Mouse (Mus musculus) kidney, postnatal 0 days (tissue): ENCODE data around the gene Gm20388. TPM values are rescaled to one million over a fixed set of nuclear protein-coding genes. Genes with fewer than 3 reads are reported as not detected.

Source experiments
- ATAC-seq: fragments of 200-750 bp; cut with Nextera tagmentation; replicated peaks from 2 replicates; pipeline ENCODE4 v1.8.0; 2017; ENCODE audit warnings: low read depth, moderate number of reproducible peaks, moderate TSS enrichment, moderate library complexity; ENCODE audit not compliant: low FRiP score
- DNase-seq: peaks from one replicate; pipeline ENCODE4 v3.0.0-alpha.2; 2016; ENCODE audit warnings: low spot score
- H3K27ac ChIP-seq: fragments of 300-500 bp; sonication (generic); 2 replicates; pipeline ENCODE4 v1.5.1; 2014; ENCODE audit warnings: mild to moderate bottlenecking
- H3K27me3 ChIP-seq: fragments of 300-500 bp; sonication (generic); 2 replicates; pipeline ENCODE4 v1.6.1; 2014; ENCODE audit warnings: low read length, mixed read lengths; ENCODE audit not compliant: insufficient read depth
- H3K36me3 ChIP-seq: fragments of 300-500 bp; sonication (generic); 2 replicates; pipeline ENCODE4 v1.6.1; 2014; ENCODE audit warnings: low read length, mixed read lengths; ENCODE audit not compliant: insufficient read depth
- H3K4me1 ChIP-seq: fragments of 300-500 bp; sonication (generic); replicated peaks from 2 replicates; pipeline ENCODE4 v1.6.1; 2014; ENCODE audit warnings: antibody characterized with exemption, low read length, mixed read lengths; ENCODE audit not compliant: insufficient read depth
- H3K4me2 ChIP-seq: fragments of 300-500 bp; sonication (generic); 2 replicates; pipeline ENCODE4 v1.6.1; 2014; ENCODE audit warnings: mild to moderate bottlenecking, low read length, moderate library complexity, mixed read lengths
- H3K4me3 ChIP-seq: fragments of 300-500 bp; sonication (generic); replicated peaks from 2 replicates; pipeline ENCODE4 v1.5.1; 2014; ENCODE audit warnings: low read depth, low read length
- H3K9ac ChIP-seq: fragments of 300-500 bp; sonication (generic); 2 replicates; pipeline ENCODE4 v1.6.1; 2014; ENCODE audit warnings: low read depth, low read length
- H3K9me3 ChIP-seq: fragments of 300-500 bp; sonication (generic); replicated peaks from 2 replicates; pipeline ENCODE4 v1.6.1; 2016; ENCODE audit warnings: low read length, inconsistent platforms, mixed read lengths
- CTCF ChIP-seq: IDR thresholded peaks from 2 replicates; pipeline ENCODE4 v1.5.1; 2016; ENCODE audit warnings: antibody characterized with exemption, low read depth, mild to moderate bottlenecking, moderate library complexity
- WGBS: fragments of 180-500 bp; shearing (Covaris S2); extraction: QIAGEN DNeasy Blood & Tissue Kit; methylation state at CpG from one replicate; pipeline ENCODE4 v1.1.7; 2014; 5-methylcytosine and 5-hydroxymethylcytosine counted together
- polyA plus RNA-seq: library from polyadenylated mRNA; unstranded; fragments of >200 nt; fragmentation: Nextera tagmentation; extraction: Ambion mirVana; gene quantifications from 2 replicates; pipeline ENCODE4 v1.2.1, GENCODE M21; 2015

The Gm20388 gene
- polyA plus RNA-seq, 1 experiment from 2014 or later: not detected

- ATAC-seq (peak; percentile 69), DNase-seq (peak; percentile 93)
- H3K36me3 ChIP-seq: peaks cover 10% of the 10 kb centered on the region; the same call in 1 of the 2 replicates
- H3K27ac ChIP-seq: peak overlapping the region; percentile 89
- peaks cover 30% of the 10 kb centered on the region for H3K4me1 ChIP-seq
- peak overlapping the region; percentile 33; the same call in 1 of the 2 replicates for H3K4me3 ChIP-seq
- no peak overlapping the region for H3K9ac ChIP-seq
- 4% methylated on average over 17 of the region's 17 CpGs for WGBS
- no peak for TF ChIP-seq CTCF
- peaks cover 15% of the 10 kb centered on the region for H3K27me3 ChIP-seq
- no peaks in the 10 kb centered on the region for H3K9me3 ChIP-seq
- peak overlapping the region; percentile 63 for H3K4me2 ChIP-seq
These were observed 1214.1 kb downstream of the Gm20388 start for GRCm38 (mm10) chr8:121124547-121125239.

GRCm38 (mm10) chr8:121125311-121125876 is 1214.8 kb downstream of the Gm20388 start:
- peak; percentile 74 for ATAC-seq
- H3K4me3 ChIP-seq: peak overlapping the region; percentile 33
- peak; percentile 65 for TF ChIP-seq CTCF
- DNase-seq: peak; percentile 97
- under 1% methylated on average over 35 of the region's 36 CpGs for WGBS
- H3K4me2 ChIP-seq: peak overlapping the region; percentile 63
- H3K9me3 ChIP-seq: no peaks in the 10 kb centered on the region
- peak overlapping the region; percentile 53 for H3K9ac ChIP-seq
- H3K27me3 ChIP-seq: peaks cover 15% of the 10 kb centered on the region
- H3K36me3 ChIP-seq: peaks cover 10% of the 10 kb centered on the region; the same call in 1 of the 2 replicates
- H3K27ac ChIP-seq: peak overlapping the region; percentile 89
- H3K4me1 ChIP-seq: peaks cover 30% of the 10 kb centered on the region

- Histone ChIP-seq H3K4me1 (peaks cover 27% of the 10 kb centered on the region), H3K4me2 (peak overlapping the region; percentile 63), H3K36me3 (peaks cover 7% of the 10 kb centered on the region; the same call in 1 of the 2 replicates), H3K27me3 (peaks cover 15% of the 10 kb centered on the region), H3K9me3 (no peaks in the 10 kb centered on the region), H3K27ac (peak overlapping the region; percentile 89), H3K9ac (peak overlapping the region; percentile 53), H3K4me3 (peak overlapping the region; percentile 33)
- DNase-seq (no peak), ATAC-seq (no peak)
- no peak for TF ChIP-seq CTCF
- WGBS: 24% methylated on average over 6 of the region's 6 CpGs
These were observed 1215.5 kb downstream of the Gm20388 start for GRCm38 (mm10) chr8:121126191-121126590.

- Histone ChIP-seq H3K4me2 (peak overlapping the region; percentile 63; the same call in 1 of the 2 replicates), H3K27ac (peak overlapping the region; percentile 89), H3K36me3 (peaks cover 6% of the 10 kb centered on the region; the same call in 1 of the 2 replicates), H3K27me3 (peaks cover 13% of the 10 kb centered on the region; the same call in 1 of the 2 replicates), H3K4me3 (0 out of 2 replicates have a peak overlapping the region, but pooled peaks have one; percentile 33), H3K9me3 (no peaks in the 10 kb centered on the region), H3K9ac (0 out of 2 replicates have a peak overlapping the region, but pooled peaks have one; percentile 53), H3K4me1 (peaks cover 24% of the 10 kb centered on the region)
- DNase-seq: no peak
- WGBS: 35% methylated on average over 6 of the region's 6 CpGs
- no peak for TF ChIP-seq CTCF
- no peak for ATAC-seq
These were observed 1216.1 kb downstream of the Gm20388 start for GRCm38 (mm10) chr8:121126694-121127093.

GRCm38 (mm10) chr8:121127291-121127701 is 1216.7 kb downstream of the Gm20388 start:
- no peak for ATAC-seq
- TF ChIP-seq CTCF: no peak
- peak; percentile 87 for DNase-seq
- Histone ChIP-seq H3K27me3 (0 out of 2 replicates have a peak, but pooled peaks cover 10% of the 10 kb centered on the region), H3K9ac (no peak overlapping the region; the same call in 1 of the 2 replicates), H3K9me3 (no peaks in the 10 kb centered on the region), H3K36me3 (0 out of 2 replicates have a peak, but pooled peaks cover 2% of the 10 kb centered on the region), H3K4me3 (no peak overlapping the region), H3K27ac (peak overlapping the region; percentile 54), H3K4me1 (peaks cover 24% of the 10 kb centered on the region), H3K4me2 (0 out of 2 replicates have a peak overlapping the region, but pooled peaks have one; percentile 63)
- 34% methylated on average over 11 of the region's 11 CpGs for WGBS

- WGBS: 11% methylated on average over 43 of the region's 43 CpGs
These were observed 1217.2 kb downstream of the Gm20388 start, which contains the start of gene Foxl1 for GRCm38 (mm10) chr8:121127756-121128375. Foxl1 (plus strand) TSS chr8:121127940.

More at GRCm38 (mm10) chr8:121127756-121128375, 1217.2 kb downstream of the Gm20388 start, which contains the start of gene Foxl1:
- H3K9ac ChIP-seq: peak within 1 kb of the TSS; percentile 66
- no peak for ATAC-seq
- DNase-seq: no peak
- H3K4me3 ChIP-seq: peak within 1 kb of the TSS; percentile 37
- peak within 1 kb of the TSS; percentile 63 for H3K4me2 ChIP-seq
- no peaks in the 10 kb centered on the region for H3K9me3 ChIP-seq
- H3K27me3 ChIP-seq: 0 out of 2 replicates have a peak, but pooled peaks cover 10% of the 10 kb centered on the region
- TF ChIP-seq CTCF: no peak
- peaks cover 24% of the 10 kb centered on the region for H3K4me1 ChIP-seq
- H3K36me3 ChIP-seq: no peaks in the 10 kb centered on the region
- H3K27ac ChIP-seq: peak within 1 kb of the TSS; percentile 89
